Mouse (Mus musculus) testis, adult 2 months (tissue): ENCODE measurements at regions not wholly inside any gene's neighbourhood (a gene's known extent, or its start where the extent isn't known, plus 50 kb on each side); places are given as distances from the start of the nearest gene placed in this dataset.

Experiments used
- CTCF ChIP-seq: fragments of 200-500 bp; IDR thresholded peaks from 2 replicates; pipeline ENCODE4 v1.5.1; 2012; ENCODE audit warnings: low read depth, mild to moderate bottlenecking, inconsistent platforms, low read length, moderate library complexity; ENCODE audit not compliant: control insufficient read depth, insufficient read depth, insufficient replicate concordance
- POLR2A ChIP-seq: fragments of 200-500 bp; IDR thresholded peaks from 2 replicates; pipeline ENCODE4 v1.6.1; 2012; ENCODE audit warnings: low read depth, mild to moderate bottlenecking, inconsistent platforms, low read length, moderate library complexity; ENCODE audit not compliant: control insufficient read depth

DNA sequence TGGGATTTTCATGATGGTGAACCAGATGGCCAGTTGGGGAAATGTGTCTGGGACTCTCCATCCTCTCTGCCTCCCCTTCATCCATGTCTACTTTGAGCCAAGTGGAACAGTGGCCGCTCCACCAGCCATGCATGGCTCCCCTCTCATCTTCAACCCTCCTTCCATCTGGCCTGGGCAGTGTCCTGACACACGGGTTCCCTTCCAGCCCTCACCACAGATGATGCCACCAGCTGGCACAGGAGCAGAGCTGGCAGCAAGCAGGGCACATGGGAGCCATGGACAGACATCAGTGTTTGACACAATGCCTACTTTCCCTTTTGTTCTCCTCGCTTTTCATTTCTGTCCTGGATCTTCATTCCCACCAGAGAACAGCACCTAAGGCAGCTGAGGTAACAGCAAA lies 348.9 kb downstream of the Cmpk2 start:
- TF ChIP-seq POLR2A = no peak
- no peak for TF ChIP-seq CTCF
